Mouse (Mus musculus) kidney, adult 11 months (tissue): ENCODE results near the gene Lrch1.

Experiments
- DNase-seq: peaks from one replicate; pipeline ENCODE4 v3.0.0; 2022

Lrch1 gene

DNA sequence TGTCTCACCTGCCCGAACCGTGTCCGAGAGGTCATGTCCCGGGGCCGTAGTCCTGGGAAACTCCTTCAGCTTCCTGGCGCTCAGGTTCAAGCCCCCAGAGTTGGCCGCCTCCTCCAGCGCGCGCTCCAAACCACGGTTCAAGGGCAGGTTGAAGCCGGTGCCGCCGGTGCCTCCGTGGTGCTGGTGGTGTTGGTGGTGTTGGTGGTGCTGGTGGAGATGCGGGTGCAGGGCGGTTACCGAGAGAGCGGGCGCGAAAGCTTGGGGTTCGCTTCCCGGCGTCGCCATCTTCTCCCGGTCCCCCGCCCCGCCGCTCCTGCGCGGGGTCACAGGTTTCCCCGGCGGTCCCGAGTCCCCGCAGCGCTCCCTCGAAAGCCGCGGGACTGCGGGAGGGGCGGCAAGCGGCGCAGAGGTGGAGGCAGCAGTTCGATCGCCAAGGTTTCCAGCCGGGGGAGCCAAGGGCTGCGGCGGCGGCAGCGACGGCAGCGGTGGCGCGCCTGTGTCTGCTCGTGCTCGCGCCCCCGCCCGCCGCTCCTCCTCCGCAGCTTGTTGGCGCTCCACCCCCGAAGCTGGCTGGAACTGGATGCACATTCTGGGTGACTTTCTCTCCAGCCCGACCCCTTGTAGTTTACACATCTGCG is at the start of gene Lrch1:
Gene Lrch1 (minus strand): TSS at position 501 of the 638 bp plus-strand sequence.
- peak; percentile 78 for DNase-seq

- DNase-seq = no peak
These were observed 49.4 kb upstream of the Lrch1 start for GRCm38 (mm10) chr14:74997041-74997440.

- no peak for DNase-seq
These were observed 48.9 kb upstream of the Lrch1 start for GRCm38 (mm10) chr14:74996556-74996955.

DNA sequence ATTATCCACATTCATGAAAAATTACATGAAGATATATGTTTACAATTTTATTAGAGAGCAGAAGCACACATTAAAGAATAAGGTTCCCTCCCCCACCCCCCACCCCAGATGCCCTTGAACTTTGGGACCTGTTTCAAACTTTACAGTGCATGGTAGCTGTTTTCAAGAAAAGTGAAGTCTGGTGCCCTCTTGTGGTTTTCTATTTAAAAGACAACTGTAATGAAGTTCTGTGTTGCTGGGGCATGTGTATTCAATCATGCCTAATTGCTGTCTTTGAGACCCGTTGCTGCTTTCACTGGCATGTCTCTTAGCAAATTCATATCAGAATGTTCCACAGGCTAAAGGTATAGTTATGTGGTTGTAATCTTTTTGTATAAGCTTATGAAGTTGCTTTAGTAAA is 42.8 kb upstream of the Lrch1 start:
- no peak for DNase-seq

DNA sequence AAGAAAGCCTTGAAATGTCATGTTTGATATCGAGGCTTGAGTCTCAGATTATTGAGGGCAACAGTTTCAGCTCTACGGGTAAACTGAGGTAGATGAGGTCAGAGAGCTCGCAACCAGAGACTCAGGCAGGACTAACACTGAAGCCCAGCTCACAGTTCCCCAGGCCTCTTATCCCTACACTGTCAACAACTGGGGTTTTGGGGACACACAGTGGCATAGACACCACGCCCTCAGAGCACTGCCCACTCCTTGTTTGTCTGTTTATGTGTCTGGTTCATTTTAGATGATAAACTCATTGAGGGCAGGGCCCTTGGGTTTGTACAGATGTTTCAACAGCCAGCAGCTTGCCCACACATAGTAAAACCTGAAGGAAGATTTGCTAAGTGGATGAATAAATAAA is 42.2 kb upstream of the Lrch1 start:
- no peak for DNase-seq

GRCm38 (mm10) chr14:74989322-74989721 is 41.6 kb upstream of the Lrch1 start:
- DNase-seq = no peak

GRCm38 (mm10) chr14:74986527-74986926 is 38.9 kb upstream of the Lrch1 start:
- no peak for DNase-seq

DNA sequence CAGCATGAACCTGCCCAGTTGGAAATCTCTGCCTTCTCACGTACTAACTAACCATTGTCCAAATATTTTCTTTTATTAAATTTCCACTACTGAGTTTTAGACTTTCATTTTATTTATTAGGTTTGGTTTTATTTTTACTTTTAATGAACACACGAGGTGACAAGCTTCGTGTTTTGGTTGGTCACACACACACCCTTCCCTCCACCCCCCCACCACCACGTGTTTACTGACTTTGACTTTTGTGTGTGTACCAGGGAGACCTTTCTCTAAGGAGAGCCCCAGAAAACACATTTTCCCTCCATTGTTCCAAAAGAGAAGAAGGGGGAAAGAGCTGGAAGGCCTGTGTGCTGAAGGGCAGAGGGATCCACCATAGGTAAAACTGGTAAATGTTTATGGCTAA is 38.0 kb upstream of the Lrch1 start:
- DNase-seq = no peak

GRCm38 (mm10) chr14:74984817-74985391 is 37.2 kb upstream of the Lrch1 start:
- DNase-seq = no peak

DNA sequence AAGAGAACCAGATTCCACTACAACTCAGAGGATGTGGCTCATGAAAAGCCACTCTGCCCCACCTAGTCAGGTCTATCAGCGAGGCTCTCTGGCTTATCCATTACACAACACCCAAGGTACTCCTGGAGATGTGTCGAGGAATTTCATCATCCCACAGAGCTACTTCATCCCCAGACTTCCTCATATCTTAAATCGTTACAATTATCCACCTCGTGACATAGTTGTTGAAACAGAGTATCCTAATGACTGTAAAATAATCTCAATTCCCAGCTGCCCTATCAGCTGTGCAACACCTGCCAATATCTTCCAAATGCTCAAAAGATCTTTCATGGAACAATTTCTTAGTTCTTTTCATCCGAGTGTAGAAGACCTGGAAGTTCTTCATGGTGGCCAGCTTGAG is 35.4 kb upstream of the Lrch1 start:
- DNase-seq = no peak

DNA sequence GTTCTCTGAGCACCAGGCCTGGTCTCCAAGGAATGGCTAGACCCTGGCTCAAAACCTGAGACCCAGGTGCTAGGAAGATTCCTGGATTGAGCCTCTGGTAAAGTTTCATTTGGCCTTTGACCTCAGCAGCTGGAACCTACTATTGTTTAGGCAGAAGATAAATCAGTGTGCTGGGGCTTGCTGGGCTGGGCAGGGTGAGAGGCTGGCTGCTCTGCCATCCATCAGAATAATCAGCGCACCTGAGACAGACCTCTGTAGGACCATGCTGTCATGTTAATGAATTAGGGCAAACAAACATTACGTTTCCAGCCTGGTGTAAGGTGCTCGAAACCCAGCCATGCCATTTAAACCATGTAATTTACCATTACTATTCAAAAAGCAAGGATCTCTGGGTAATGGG is 33.3 kb upstream of the Lrch1 start:
- DNase-seq = no peak

DNA sequence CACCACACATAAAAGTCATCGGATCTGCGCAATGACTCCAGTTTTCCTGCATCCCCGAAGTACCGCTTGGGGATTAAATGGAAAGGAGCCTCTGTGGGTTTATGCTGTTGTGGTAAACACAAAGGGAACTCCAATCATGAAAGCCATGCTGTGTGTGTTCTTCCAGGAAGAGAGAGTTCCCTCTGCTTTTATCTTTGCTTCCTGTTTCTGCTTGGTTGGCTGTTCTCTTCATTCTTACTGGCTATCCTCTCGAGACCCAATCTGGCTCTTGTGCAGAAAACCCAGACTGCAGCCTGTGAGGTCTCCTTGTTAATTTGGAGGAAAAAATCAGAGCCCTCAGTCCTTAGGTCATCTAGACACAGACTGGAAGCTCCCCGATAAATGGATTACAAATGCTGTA is 29.3 kb upstream of the Lrch1 start:
- DNase-seq = no peak

DNA sequence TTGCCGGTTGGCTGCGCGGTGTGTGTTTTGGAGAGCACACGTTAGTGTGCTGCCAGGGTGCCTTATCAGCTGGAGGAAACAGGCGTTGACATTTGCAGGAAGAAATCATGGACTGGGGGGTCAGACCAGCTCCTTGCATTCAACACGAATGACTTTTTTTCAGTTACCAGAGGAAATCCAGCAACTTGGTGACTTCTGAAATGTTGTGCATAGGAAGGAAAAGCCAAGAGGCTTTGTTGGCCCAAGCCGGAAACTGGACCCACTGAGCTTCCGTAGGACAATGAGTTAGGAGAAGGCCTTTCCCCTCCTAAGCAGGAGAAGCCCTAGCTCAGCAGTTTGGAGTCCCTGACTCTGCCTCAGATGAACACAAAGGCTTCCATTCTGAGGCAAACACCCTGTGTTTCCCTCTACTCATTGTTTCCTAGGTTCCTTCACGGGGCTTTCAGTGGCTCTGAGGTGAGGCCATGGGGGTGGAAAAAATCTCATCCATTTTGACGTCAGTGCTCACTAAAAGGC is 26.5 kb upstream of the Lrch1 start:
- peak; percentile 55 for DNase-seq

GRCm38 (mm10) chr14:74972687-74973086 is 25.0 kb upstream of the Lrch1 start:
- no peak for DNase-seq

DNA sequence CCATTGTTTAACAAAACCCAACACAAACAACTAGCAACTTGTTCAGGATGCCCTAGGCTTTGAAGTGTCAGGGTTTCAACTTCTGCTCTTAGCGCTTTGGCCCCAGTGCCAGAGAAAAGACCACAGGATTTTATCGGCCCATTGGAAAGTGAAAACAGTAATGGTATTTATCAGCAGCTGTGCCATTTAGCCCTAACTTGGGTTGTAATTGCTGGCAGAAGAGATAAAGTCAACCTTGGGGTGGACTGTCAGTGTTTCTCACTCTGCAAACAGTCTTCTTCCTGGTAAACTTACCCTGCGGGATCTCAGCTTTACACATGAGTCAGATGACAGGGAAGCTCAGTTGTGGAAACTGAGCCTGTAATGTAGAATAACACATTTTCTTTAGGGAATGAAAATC is 24.5 kb upstream of the Lrch1 start:
- no peak for DNase-seq

- no peak for DNase-seq
These were observed 15.7 kb upstream of the Lrch1 start for GRCm38 (mm10) chr14:74963402-74963764.

DNA sequence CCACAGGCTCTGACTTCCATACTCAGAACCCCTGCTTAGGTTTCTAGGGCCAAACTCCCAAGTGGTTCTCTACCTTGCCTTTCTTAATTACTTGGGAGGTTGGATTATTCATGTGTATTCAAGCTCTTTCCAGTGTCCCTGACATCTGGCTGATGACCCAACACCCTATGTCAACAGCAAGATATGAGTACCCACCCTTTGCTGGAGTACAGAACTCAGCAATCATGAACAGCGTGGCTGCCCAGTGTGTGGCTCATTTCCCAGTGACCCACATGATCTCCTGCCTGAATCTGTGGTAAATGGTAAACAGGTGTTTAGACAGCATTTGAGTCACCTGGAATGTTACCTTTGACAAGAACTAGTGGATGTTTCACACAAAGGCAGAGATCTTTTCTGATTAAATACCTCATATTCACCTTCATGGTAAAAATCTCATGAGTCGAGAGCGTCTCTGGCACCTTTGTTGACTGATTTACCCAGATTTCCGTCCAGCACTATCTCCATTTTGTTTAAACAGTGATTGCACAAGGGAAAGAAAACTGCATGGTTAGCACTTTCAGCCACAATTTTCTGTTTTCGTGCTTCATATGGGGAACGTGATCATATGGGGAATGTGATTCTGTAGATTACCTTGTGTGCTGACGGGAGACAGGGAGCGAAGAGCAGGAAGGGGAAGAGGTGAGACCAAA is 15.2 kb upstream of the Lrch1 start:
- no peak for DNase-seq

DNA sequence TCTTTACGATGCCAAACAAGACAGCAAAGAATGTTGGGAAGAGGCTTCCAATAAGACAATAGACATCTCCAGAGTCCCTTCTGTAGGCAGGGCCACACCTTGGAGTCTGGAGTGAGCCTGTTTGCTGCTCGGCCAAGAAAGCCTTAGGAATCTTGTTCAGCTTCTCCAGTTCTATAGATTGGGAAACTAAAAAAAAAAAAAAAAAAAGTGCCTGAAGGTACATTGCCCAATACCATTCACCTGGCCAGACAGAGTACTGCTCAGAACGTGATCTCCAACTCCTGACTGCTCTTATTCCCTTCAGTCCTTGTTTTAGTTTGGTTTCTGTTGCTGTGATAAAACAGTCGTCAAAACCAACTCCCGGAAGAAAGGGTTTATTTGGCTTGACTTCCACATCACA is 12.9 kb upstream of the Lrch1 start:
- DNase-seq = no peak

- DNase-seq = no peak
These were observed 9.0 kb upstream of the Lrch1 start for GRCm38 (mm10) chr14:74956702-74957101.

GRCm38 (mm10) chr14:74956234-74956633 is 8.6 kb upstream of the Lrch1 start:
- no peak for DNase-seq

DNA sequence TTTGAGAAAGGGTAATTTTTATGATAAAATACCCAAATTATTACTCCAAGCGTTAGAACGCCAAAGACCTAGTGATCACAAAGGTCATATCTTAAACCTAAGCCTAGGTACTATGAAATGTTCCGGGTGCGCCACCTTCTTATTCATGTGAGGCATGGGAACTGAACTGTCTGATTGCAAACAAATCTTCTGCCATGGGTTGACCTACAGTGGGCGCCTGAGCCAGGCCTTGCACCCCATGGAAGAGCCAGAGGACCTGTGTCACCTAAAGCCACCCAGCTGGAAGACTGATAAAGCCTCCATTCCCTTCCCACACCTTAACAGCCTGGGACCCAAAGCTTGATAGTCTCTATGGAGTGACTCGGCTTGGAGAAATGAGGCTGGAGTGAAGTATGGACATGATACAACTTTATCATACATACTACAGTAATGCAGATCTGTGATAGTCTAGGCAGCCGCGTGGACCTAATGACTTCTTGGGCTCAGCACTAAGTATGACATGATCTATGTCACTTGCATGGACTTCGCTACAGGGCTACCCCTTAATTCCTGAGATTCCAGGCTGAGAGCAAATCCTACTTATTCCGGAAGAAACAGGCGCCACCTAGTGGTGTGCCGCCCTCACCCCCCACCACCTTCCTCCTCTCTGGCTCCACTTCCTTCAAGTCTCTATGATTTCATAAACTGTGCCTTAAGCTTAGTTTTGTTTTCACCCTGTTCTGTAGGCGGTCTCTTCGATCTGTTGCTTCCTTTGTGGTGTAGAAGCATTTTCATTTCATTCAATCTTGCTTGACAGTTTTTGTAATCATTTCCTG is 957 bp upstream of the Lrch1 start:
- peak; percentile 63 for DNase-seq

- DNase-seq = no peak
These were observed 329 bp upstream of the Lrch1 start for GRCm38 (mm10) chr14:74948014-74948396.

- peak; percentile 80 for DNase-seq
These were observed 813 bp downstream of the Lrch1 start for GRCm38 (mm10) chr14:74946751-74947375.
